Mouse (Mus musculus) urinary bladder, postnatal 25 days (tissue): ENCODE data around the gene Syde2.
"Not testable (repeated sequence)": the region's sequence is repeated elsewhere in the genome, so short reads cannot be mapped to it uniquely, and the experiment has no call there.

ENCODE experiments used
- DNase-seq: peaks from one replicate; pipeline ENCODE4 v3.0.0; 2022; ENCODE audit warnings: low spot score

The Syde2 gene

DNA sequence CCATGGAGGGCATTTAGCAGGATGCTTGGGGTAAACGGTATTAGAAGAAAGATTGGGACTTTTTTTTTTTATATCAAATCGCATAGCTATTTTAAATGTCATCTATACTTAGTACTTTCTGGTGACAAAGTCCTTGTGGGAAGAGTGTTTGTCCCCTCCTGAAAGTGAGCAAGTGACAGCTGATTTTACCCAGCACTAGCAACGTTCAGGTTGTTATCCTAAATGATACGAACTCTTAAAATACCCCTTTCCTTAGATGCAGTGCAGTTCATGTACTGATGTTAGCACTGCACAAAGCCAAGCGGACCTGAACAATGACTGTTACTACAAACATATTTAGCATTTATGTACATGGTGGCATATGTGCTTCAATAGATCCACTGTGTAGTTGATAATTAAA is 20.9 kb upstream of the Syde2 start:
- DNase-seq, result no peak

DNA sequence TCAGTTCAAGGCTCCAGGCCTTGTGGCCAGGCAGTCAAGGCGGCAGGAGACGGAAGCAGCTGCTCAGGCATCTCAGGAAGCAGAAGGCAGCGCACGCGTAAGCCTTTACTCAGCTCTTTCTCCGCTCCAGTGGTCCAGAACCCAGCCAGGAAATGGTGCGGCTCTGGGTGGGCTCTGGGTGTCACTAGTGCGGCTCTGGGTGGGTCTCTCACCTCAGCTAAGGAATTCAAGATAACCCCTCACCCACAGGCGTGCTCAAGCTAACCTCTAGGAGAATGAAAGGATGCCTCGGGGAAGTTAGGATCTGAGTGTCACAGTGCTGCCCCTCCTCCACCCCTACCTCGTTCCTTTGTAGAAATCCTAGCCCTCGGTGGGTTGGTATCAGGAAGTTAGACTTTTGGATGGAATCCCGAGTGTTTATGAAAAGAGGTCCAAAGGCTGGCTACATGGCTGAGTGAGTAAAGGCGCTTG is 18.6 kb upstream of the Syde2 start:
- no peak for DNase-seq

DNA sequence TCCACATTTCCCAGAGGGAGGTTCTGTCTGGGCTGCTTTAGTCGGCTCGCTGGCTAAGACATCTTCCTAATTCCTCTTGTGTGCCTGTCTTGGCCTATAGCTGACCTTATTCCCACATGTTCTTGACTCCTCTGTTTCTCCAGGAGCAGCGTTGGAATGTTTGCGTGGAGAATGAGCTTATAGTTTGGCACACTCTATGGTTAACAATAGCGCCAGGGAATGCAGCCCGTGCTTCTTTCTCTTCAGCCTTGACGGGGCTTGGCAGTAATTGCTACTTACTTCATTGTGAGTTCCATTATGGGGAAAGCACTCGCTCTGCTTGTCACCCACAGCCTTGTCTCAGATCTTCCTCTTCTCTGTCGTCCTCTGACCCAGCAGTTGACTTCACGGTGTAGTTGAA is 16.2 kb upstream of the Syde2 start:
- no peak for DNase-seq

DNA sequence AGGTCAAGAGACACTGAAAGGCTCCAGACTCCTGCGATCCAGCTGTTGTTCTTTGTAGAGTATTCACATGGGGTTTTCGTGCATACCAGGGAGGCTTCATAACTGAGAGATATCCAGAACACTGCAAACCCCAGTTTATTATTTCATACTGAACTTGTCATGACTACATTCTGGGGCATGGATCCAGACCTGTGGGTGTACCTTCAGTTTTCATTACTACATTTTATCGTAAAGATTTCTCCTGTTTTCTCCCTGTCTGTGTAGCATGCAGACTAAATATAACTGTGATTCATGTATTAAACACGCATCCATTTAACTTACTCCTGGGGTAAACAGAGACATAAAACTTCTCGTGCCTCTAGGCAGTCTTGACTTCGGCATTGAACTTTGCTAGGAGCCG is 12.7 kb upstream of the Syde2 start:
- DNase-seq, result no peak

DNA sequence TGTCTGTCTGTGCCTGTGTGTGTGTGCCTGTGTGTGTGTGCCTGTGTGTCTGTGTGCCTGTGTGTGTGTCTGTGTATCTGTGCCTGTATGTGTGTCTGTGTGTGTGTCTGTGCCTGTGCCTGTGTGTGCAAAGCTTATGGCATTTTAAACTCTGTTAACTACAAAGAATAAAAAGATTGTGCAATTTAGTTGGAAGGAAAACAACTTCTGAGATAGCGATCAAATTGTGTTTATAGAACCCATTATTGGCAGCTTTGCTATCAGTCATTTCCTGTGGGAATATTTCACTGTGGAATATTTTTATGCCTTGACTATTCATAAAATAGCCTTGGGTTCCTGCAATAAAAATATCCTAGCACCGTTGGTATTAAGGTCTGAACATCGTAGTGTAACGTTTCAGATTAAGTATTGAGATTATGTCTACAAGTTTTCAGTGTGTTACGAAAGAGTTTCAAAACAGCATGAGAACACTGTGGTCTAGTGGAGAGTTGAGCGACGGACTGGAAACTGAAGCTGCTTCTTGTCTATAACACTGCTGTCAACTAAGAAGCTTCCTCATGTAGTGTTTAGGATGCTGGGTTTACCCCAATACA is 2.2 kb upstream of the Syde2 start:
- no peak for DNase-seq

DNA sequence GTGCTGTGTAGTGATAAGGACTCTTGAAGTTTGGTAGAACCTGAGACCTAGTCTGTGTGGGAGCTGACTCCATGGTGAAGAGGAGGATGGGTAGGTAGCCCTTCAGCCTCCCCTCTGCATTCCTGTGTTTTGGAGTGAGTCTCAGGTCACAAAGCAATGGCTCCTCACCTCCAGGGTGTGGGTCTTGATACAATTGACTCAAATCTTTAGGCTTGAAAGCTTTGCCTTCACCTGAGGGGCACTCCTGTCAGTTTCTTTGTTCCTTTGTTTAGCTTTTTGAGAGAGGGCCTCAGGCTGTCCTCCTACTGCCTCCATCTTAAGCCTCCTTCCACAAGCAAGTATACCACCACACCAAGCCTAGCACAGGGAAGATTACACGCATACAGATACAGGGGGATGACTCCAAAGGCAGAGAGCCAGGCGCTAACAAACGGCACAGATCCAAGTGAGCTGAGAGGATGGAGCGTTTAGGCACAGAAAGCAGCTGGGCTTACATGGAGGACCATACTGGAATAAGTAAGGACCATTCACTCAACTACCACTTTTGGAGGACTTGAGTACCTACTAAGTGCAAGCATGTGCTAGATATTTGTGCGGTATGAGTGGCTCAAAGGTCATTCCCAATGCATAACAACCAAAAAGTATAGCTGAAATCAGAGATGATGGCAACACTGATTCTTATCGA is 1.2 kb upstream of the Syde2 start:
- DNase-seq, result no peak

DNA sequence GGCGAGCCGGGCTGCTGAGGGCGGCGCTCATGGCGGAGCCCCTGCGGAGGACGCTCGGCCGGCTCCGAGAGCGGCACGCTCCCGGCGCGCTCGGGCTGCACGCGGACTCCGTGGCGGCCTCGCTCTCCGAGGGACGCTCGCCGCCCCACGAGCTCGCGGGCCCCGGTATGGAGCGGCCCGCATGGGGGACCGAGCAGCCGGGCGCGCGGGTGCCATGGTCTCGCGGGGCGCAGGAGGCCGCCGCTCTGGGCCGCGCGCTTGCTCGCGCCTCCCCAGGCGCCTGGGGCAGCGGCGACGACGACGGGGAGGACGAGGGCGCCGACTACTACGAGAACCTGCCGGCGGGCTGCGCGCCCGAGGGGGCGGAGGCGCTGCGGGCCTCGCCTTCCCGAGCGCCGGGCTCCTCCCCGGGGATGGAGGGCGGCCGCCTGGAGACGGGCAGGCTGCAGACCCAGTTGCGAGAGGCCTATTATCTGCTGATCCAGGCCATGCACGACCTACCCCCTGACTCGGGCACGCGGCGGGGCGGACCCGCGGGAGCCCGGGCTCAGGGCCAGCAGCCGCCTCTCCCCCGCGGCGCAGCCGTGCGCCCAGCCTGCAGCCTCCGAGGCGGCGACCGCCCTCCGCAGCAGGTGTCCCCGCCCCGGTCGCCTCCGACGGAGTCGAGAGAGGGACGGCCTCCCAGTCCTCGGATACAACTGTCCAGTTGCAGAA is 457 bp downstream of the Syde2 start:
- DNase-seq, result peak; percentile 78

DNA sequence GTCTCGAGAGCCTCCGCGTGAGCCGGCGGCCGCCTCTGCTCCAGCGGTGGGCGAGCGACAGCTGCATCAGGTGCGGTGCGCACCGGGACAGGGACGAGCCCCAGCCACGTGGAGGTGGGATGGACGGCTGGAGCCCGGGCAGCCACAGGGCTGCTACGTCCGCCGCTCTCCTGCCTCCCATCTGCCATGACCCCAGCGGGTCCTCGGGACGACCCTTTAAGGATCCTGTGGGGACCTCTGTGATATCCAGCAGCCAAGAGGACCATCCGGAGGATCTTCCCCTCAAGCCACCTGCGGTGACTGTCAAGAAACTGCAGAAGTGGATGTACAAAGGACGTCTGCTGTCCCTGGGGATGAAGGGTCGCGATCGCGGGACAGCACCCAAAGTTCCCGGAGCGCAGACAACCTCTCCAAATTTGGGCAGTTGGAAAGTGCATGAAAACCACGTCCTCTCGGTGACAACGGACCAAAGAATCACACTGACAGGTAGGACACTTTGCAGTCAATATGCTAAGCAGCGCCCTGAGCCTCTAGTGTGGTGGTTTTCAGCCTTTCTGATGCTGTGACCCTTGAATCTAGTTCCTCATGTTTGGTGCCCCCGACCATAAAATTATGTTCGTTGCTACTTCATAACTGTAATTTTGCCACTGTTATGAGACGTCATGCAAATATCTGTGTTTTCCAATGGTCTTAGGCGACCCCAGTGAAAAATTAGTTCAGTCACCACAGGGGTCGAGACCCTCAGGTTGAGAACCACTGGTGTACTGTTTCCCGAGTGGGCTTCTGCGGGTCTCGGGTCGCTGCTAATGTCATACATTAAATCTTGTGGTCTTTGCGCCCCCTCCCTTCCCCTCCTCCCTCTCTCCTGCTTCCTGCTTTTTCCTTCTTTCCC is 1.3 kb downstream of the Syde2 start:
- no peak for DNase-seq

DNA sequence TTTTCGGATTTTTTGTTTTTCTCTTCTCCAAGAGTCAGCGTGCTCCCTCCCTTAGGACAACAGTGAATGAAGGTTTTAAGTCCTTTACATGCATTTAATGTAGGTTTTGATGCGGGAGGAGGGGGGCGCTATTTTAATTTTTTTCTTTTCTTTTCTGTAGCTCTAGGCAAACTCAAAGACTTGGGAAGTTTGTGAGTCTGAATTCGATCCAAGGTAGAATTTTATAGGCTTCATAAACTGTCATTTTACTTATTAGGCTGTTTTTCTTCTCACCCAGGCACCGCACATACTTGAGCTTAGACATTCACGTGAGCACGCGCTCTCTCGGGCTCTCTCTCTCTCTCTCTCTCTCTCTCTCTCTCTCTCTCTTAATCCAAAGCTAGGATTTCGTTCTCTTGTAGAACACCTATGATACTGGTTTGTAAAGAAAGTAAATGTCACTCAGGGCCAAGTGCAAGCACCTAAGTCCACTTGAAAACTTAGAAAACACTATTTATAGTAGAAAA is 2.0 kb downstream of the Syde2 start:
- DNase-seq, result no peak

DNA sequence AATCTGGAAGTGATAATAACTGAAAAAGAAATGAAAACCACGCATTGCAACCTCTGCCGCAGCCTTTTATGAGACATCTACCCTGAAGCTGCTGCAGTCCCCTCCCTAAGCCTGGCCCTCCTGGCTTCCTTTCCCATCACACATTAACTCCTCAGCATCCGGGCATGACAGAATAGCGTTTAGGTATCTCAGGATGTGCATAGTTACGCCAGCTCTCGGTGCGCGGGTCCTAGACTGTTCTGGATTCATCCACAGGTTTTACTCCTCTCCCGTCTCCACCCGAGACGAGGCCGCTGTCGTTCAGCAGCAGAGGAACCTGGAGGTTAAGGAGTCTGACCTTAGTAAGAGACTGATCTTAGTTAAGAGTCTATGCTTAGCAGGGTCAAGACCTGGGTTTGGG is 3.5 kb downstream of the Syde2 start:
- DNase-seq, result no peak

DNA sequence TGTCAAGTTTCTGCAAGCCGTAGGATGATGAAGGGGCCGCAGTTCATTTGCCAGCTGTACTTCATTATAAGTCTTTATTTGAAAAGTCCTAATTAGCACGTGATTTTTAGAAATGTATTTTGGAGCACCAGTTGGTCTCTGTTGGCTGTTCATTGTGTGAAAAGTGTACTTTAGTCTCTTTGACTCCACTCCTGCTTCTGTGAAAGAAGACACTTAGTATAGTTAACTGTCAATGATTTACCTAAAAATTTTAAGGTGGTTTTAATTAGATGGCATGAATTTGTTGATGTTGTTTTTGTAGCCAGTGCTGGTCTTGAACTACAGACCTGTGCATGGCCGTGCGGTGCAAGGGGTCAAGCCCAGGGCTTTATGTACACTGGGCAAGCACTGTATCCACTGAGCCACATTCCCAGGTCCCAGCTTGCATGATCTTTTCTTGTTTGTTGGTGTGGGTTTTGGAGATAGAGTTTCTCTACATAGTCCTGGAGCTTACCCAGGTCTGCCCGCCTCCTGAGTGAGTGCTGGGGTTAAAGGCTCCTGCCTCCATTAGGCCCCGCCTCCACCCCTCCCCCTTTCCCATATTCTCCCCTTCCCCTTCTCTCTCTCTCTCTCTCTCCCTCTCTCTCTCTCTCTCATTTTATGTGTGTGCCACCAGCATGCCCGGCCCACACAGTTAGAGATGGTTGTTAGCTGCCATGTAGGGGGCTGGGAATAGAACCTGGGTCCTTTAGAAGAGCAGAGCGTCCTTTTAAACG is 4.5 kb downstream of the Syde2 start:
- no peak for DNase-seq

DNA sequence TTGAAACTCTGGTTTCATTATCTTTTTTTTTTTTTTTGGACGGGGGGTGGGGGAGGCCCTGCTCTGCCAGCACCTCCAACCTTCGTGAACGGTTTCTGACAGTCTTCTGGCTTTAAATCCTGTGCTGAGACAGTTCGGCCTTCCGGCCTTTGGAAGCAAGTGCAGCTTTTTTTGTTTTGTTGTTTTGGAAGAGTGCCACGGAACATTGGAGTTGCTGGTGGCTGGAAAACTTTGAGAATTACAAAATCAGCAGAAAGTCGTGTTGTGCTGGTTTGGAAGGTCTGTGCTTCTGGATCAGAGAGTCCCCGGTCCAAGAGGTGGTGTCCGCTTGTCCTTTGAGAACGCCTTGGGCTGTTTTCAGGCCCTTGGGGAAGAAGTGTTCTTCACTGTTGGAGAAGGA is 5.1 kb downstream of the Syde2 start:
- no peak for DNase-seq

DNA sequence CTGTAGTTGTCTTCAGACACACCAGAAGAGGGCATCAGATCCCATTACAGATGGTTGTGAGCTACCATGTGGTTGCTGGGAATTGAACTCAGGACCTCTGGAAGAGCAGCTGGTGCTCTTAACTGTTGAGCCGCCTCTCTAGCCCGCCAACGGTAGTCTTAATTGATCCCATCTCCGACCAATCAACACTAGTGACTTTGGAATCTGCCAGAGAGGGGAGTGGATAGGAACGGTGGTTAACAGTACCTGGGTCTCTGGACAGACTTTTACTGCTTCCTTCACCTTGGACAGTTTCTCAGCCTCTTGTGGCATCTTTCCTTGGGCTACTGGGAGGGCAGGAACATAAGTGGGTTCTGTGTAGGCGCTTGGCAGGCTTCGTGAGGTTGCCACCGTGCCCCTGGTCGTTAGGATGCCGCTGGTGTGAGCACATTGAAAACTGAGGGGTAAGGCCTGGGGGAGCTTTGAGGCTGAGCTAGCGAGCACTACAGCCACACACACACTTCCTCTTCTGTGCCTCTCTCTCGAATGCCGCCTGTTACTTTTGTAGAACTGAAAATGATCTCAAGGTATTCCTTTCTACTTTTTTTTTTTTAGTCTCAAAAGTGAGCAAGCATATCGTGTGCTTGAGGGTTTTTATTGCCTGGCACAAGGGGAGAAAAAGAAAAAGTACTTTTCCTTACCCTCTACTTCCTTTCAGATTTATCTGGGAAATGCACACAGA is 6.0 kb downstream of the Syde2 start:
- DNase-seq, result no peak

DNA sequence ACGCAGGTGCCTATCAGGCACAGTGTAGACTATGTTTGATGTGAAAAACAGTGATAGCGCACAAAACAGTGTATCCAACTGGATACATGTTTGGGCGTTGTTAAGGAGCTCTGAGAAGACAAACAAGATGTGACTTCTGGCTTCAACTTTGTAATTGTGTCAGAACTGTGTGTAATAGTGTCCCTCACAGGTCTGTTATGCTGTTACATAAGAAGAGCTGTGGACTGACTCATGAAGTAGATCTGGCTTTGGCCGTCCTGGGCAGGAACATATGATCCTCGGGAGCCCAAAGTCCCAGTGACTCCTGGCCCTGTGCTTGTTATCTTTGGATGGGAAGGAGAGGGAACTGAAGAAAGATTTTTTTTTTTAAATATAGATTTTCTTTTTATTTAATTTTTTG is 7.8 kb downstream of the Syde2 start:
- DNase-seq, result no peak

DNA sequence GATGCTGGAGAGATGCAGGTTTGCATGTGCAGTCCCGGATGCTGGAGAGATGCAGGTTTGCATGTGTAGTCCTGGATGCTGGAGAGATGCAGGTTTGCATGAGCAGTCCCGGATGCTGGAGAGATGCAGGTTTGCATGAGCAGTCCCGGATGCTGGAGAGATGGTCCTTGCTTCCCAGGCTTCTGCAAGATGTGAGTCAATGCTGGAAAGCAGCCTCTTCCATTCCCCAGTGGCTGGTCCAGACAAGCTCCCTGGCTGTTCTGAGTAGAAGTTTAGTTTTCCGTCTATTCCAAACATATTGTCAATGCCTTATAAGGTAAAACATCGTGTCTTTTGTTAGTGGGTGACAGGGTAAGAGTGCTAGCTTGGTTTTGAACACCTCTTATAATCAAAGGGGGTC is 8.9 kb downstream of the Syde2 start:
- DNase-seq, result not testable (repeated sequence)

DNA sequence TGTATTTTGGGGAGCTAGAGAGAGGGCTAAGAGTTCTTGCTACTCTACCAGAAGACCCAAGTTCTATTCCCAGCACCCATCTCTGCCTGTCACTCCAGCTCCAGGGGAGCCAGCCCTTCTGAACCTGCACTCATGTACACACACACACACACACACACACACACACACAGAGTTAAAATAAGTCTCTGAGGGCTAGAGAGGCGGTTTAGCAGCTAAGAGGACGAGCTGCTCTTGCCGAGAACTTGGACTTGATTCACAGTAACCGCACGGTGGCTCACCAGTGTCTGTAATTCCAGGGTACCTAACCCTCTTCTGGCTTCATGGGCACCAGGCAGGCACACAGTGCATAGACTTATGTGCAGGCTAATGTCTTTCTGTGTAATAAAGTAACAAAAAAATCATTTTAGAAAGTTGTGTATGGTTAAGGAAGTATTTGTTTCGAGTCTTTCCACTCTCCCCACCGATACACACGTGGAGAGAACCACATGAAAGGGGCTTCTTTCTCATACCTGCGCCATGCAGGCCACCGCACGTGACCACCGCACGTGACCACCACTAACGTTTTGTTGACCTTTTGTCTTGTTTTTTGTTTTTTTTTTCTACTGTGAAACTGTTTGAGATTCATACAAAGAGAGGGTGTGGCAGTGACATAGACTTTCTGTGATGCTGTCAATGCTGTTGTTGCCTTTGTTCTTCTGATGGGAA is 16.8 kb downstream of the Syde2 start:
- DNase-seq, result no peak

DNA sequence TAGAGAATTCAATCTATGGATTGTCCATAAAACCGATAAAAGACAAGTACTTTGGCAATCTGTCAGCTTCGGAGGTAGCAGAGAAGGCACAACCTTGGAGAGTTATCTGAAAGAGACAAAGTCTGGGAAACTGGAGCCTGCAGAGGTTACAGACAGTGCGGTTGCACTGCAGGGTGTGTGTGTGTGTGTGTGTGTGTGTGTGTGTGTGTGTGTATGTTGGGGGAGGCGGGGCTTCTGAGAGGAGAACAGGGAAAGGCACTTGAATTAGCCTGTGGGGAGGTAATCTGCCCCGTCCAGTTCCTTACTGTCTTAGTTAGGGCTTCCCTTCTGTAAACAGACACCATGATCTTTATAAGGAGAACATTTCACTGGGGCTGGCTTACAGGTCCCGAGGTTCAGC is 20.2 kb downstream of the Syde2 start:
- no peak for DNase-seq

DNA sequence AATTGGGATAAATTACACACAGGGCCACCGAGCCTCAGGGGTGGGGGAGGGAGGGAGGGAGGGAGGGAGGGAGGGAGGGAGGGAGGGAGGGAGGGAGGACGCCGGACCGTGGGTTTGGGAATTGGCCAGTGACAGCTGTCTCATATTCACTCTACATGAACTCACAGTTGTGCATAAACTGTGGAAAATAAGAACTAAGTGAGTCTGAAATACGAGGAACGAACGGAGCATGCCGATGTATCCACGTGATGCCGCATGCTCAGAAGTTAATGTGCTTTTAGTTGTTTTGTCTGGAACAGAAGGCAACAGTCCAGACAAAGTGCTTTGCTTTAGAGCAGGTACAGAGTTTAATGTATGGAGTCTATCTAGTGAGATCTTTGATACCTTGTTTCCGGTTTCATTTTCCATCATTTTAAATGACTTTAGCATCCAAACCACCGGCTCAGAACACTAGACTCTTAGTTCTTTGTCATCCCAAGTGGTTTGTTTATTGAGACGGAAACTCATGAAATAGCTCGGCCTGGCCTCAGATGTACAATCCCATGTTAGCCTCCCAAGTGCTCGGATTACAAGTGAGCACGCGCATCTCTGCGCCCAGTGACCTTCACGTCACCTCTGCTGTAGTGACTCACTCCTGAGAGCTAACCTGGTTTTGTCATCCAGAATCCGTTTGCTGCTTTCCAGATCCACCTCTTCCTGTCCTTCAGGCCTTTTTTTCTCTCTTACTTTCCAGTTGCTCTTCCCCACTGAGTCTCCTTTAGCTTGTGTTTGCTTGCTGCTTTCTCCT is 22.4 kb downstream of the Syde2 start:
- no peak for DNase-seq

DNA sequence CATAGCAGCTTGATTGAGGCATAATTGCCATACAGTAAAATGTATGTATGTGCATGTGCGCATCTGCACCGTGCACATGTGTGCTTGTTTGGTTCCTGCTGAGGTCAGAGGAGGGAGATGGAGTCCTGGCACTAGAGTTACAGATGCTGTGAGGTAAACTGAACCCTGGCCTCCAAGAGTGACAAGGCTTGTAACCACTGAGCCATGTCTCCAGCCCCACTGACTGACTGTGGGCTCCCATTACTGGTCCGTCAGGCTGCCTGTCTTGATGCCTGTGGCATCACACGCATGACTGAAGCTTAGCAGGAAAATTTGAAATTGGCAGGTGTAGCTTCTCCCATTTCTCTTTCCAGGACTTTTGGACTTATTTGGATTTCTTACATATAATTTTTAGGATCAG is 23.1 kb downstream of the Syde2 start:
- DNase-seq, result no peak
